Mouse (Mus musculus) cerebral cortex, adult 2 months (tissue): ENCODE data around the gene Ccdc33.

Experiments
- WGBS: fragments of 180-500 bp; shearing (Covaris S2); methylation state at CpG from one replicate; pipeline ENCODE4 v1.1.7; 2018; 5-methylcytosine and 5-hydroxymethylcytosine counted together

The Ccdc33 gene

DNA sequence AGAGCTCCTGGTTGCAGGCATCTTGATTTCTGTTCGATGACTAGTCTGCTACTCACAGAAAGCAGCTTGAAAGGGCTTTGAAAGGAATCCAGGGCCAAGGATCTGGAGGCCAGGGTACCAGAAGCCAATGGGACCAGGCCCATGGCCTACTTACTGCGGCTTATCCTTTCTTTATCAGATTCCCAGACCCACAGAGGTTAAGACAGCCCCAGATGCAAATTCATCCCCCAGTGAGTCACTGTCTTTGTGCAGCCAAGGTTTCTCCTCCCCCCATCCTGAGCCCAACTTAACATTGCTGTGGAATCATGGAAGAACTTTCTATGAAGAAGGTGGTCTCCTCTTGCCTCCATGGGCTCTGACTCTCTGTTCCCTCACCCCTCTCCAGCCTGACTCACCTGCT lies 106.1 kb downstream of the Ccdc33 start:
- 67% methylated on average over 2 of the region's 2 CpGs for WGBS

DNA sequence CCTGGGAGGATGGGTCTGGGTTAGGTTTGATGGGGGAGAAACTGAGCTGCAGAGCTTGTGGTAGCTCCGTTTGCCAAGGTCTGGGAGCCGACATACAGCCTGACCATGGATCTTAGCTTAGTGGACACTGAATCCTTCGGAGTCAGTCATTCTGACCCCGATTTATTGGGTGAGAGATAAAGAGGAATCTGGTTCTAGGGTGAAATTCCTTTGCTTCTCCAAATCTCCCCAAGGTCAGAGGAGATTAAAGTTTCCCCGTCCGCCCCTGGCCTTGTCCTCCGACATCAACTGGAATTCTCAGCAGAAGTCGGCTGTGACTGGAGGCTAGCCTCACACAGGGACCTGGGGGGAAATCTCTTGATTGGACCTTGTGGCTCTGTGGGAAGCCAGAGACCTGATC lies 107.1 kb downstream of the Ccdc33 start:
- 92% methylated on average over 8 of the region's 8 CpGs for WGBS

DNA sequence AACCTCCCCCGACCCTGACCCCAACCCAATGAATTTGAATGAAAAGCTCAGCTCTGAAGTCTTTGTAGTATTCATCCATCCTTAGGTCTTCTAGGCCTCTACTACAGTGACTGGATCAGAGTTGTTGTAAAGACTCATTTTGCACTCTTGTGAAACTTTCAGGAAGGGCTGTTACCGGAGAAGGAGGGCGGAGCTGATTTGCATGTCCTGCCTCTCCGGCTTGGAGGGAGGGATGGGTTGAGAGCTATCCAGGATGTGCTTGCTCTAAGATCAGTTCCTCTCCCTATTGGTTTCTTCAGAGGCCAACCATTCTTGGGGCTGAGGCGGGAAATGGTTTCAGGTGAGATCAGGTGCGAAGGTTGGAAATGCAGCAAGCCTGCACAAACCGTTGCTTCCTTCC lies 107.6 kb downstream of the Ccdc33 start:
- WGBS: 80% methylated on average over 7 of the region's 7 CpGs

DNA sequence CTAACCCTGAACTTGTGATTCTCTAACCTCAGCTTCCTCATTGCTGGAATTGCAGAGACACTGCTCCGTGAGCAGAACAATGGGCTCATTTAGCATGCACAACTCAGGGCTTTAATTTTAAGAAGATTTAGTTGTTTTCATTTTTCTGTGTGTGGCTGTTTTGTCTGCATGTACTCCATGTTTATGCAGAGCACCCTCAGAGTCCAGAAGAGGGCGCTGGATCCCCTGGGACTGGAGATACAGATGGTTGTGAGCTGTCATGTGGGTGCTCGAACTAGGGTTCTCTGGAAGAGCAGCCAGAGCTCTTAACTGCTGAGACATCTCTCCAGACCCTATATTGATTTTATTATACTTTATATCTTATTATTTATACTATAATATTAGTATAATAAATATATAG lies 109.0 kb downstream of the Ccdc33 start:
- WGBS: 54% methylated on average over 3 of the region's 3 CpGs

DNA sequence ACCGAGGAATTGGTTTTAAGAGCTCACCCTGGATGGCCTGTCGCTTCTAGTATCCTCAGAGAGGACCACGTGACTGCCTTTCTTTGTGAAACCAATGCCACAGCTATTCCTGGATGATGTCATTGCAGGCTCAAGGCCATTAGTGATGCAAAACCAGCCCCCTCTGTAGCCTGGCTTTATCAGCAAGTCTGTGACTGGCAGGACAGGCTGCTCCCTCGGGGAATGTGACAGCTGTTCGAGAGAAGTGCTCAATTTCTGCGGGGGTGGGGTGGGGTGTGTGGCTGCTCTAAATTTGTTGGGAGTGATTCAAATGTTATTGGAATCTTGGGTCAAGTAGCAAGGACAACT lies 109.6 kb downstream of the Ccdc33 start:
- WGBS: 13% methylated on average over 6 of the region's 6 CpGs

- 69% methylated on average over 12 of the region's 12 CpGs for WGBS
Observed at GRCm38 (mm10) chr9:58008336-58009014, 110.1 kb downstream of the Ccdc33 start.

GRCm38 (mm10) chr9:58005753-58006461 lies 112.7 kb downstream of the Ccdc33 start, which contains the start of gene Cyp11a1:
Gene Cyp11a1, plus strand, starts transcription at chr9:58006411.
- WGBS: 77% methylated on average over 16 of the region's 16 CpGs

DNA sequence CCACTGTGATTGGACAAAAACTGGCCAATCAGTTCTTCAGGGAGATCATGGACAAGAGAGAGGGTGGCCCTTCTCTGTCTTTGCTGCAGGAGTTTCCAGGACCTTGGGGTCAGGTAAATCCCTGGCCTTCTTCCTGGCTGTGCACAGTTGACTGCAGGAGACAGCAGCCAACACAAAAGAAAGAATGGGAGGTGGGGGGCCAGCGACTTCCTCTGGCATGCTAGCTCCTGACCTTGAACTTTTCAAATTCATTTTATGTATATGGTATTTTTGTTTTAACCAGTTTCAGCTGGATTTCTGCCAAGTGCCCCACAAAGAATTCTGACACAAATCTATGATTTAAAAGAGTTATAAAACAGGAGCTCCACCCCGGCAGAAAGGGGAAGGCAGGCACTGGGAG lies 115.4 kb downstream of the Ccdc33 start:
- 42% methylated on average over 2 of the region's 2 CpGs for WGBS

DNA sequence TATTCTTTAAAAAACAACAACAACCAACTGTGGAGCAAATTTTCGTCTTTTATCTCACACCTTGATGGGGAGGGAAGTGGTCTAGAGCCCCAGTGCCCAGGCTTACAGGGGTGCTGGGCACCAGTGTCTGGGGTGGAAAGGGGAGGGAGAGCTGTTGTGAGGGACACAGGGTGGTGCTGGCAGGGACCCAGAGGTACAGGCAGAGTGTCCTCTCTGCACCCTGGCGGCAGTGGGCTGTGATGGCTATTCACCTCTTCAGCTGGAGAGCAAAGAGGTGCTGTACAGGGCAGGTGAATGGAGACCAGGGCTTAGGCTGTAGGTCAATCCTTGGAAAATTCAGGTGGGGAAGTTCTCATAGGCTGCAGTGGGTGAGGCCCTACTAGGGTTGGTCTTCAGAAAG lies 118.9 kb downstream of the Ccdc33 start:
- 41% methylated on average over 2 of the region's 2 CpGs for WGBS

GRCm38 (mm10) chr9:57998685-57999084 lies 119.9 kb downstream of the Ccdc33 start:
- 34% methylated on average over 2 of the region's 2 CpGs for WGBS

DNA sequence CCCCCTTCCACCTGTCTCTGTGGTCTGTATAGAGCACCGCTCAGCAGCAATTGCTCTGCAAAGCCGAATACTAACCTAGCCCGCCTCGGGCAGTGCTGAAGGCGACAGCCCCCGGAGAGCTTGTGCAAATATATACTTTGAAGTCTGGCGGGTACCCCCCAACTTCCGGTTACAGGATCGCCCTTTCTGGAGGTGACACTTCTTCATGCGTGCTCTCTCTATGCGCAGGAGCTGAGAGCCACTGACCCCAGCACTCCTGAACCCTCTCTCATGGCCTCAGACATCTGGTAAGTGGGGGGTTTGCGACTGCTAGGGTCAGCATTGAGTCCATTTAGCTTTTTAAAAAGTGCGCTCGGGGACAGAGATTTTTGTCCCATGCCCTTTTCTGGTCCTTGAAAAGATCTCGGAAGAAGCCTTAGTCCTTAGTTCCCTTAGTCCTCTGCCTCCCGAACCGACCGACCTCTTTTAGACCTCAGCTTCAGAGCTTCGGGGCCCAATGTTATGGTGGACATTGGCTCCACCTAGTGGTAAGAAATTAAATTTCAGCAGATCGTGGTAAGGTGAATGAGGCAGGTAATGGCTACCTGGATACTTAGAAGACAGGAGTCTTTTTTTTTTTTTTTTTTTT lies 120.5 kb downstream of the Ccdc33 start:
- WGBS: 3% methylated on average over 20 of the region's 20 CpGs

GRCm38 (mm10) chr9:57997511-57998031 lies 121.1 kb downstream of the Ccdc33 start:
- 35% methylated on average over 13 of the region's 13 CpGs for WGBS

- WGBS: 46% methylated on average over 4 of the region's 4 CpGs
Observed at GRCm38 (mm10) chr9:57995282-57995681, 123.3 kb downstream of the Ccdc33 start.

DNA sequence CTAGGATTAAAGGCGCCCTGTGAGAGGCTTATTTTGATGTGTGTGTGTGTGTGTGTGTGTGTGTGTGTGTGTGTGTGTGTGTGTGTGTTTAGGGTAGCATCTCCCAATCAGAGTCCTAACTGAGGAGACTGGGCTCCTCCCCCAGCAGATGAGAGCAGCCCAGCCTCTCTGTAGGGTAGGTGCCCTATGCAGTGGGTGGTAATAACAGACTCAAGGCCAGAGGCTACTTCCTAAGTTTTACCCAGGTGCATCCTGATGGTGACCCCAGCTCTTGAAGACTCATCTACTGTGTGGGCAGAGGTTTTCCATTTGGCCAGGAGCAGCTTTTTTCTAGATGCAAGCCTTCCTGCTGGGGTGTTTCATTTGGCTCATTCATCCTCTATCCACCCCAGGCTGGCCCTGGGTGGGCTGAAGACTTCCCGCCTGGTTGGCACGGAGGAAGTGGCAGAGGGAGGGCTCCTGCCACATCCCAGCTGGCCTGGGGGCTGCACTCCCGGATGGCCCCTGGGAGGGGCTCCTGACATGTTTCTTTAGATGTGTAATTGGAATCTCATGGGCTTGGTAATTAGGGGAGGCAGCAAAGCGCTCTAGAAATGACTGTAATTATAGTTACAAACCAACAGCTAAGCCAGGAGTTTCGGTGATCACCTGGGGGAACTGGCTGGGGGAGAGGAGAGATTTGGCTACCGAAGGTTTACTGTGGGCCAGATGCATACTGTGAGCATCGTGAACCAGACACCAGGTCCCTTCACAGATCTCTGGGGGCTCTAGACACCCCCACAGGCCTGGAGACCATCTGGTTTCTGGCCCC lies 125.6 kb downstream of the Ccdc33 start:
- 47% methylated on average over 8 of the region's 8 CpGs for WGBS

GRCm38 (mm10) chr9:57992060-57992459 lies 126.6 kb downstream of the Ccdc33 start:
- 88% methylated on average over 3 of the region's 3 CpGs for WGBS

- WGBS: 45% methylated on average over 10 of the region's 10 CpGs
Observed at GRCm38 (mm10) chr9:57990438-57991110, 128.0 kb downstream of the Ccdc33 start.

- WGBS: 80% methylated on average over 6 of the region's 6 CpGs
Observed at GRCm38 (mm10) chr9:57989309-57989708, 129.3 kb downstream of the Ccdc33 start.

DNA sequence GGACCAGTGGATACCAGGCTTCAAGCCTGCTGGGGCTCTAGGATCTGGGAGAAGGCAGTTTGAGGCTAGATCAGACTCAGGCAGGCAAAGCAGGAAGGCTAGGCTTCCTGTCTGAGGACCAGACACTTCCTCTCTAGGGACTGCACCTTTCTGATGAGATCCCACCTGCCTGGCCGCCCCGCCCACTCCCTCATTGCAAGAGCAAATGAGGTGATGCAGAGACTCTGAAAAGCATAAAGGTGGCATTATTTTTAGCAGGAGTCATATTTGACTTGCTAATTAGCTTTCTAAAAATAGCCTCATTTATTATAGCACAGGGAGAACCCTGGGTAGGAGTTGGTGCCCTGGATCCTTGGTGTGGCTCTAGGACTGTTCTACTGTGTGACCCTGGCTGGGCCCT lies 130.5 kb downstream of the Ccdc33 start:
- 84% methylated on average over 2 of the region's 2 CpGs for WGBS

- WGBS: 55% methylated on average over 7 of the region's 7 CpGs
Observed at GRCm38 (mm10) chr9:57986293-57986692, 132.3 kb downstream of the Ccdc33 start.

DNA sequence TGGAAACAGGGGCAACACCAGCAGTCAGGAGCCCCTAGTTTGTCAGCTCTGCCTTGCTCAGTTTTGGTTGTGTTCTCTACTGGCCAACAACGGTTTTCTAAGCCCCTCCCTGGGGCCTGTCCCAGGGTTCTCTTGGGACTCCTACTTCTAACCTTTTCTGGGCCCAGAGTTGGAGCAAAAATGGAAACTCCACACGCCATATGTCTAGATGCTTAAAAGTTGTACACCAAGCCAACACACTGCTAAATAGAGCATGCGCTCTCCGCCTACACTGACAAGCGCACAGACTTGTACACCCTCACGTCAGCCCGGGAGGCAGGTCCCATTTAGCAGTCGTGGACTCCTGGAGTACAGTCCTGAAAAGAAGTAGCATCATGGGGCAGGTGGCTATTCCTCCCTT lies 133.3 kb downstream of the Ccdc33 start:
- 56% methylated on average over 8 of the region's 8 CpGs for WGBS

DNA sequence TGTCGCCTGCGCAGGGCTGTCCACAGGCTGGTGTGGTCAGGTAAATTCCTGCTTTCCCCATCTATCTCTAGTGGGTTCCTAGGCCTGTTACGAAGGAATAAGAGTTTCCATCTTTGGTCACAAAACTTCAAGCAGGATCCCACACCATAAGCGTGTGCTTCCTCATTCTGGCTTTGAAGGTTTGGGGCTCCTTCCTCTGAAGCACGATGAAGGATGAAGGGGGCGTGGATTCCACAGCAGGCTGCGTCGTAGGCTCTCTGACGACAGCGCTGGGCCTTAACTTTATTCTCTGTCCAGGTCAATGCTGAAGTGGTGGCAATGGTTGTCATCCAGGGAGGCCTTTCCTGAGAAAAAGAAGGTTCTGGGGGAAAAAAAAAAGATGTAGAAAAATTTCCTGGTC lies 138.1 kb downstream of the Ccdc33 start:
- WGBS: 80% methylated on average over 10 of the region's 10 CpGs
